Mouse (Mus musculus) liver, adult 2 months (tissue): Measurements from ENCODE around the gene Capn8. TPM values are rescaled to one million over a fixed set of nuclear protein-coding genes. Genes with fewer than 3 reads are reported as not detected.
A peak's percentile ranks its signal among the peaks of the same experiment; 100 is the strongest.

ENCODE experiments used
- DNase-seq: peaks from one replicate; pipeline ENCODE4 v3.0.0-alpha.2; 2011; ENCODE audit warnings: low read depth, low spot score; ENCODE audit errors: extremely low read depth
- H3K27ac ChIP-seq: fragments of 200-500 bp; replicated peaks from 2 replicates; pipeline ENCODE4 v1.5.1; 2012; ENCODE audit warnings: low read depth, mild to moderate bottlenecking, control low read depth, inconsistent platforms, low read length; ENCODE audit not compliant: insufficient read depth
- H3K27me3 ChIP-seq: fragments of 200-500 bp; 2 replicates; pipeline ENCODE4 v1.6.1; 2012; ENCODE audit warnings: mild to moderate bottlenecking, moderate library complexity, low read length, inconsistent platforms; ENCODE audit not compliant: control insufficient read depth, insufficient read depth
- H3K36me3 ChIP-seq: fragments of 200-500 bp; 2 replicates; pipeline ENCODE4 v1.6.1; 2012; ENCODE audit warnings: low read length, inconsistent platforms; ENCODE audit not compliant: control insufficient read depth, insufficient read depth
- H3K4me1 ChIP-seq: fragments of 200-500 bp; 2 replicates; pipeline ENCODE4 v1.6.1; 2011; ENCODE audit warnings: low read length; ENCODE audit not compliant: control insufficient read depth, insufficient read depth
- H3K4me3 ChIP-seq: fragments of 200-500 bp; 2 replicates; pipeline ENCODE4 v1.5.1; 2011; ENCODE audit warnings: low read depth, mild to moderate bottlenecking, control low read depth, low read length, moderate library complexity; ENCODE audit not compliant: insufficient read depth
- H3K79me2 ChIP-seq: fragments of 200-500 bp; 2 replicates; pipeline ENCODE4 v1.6.1; 2012; ENCODE audit warnings: inconsistent platforms, mild to moderate bottlenecking, low read length, moderate library complexity; ENCODE audit not compliant: control insufficient read depth, insufficient read depth
- H3K9ac ChIP-seq: fragments of 200-500 bp; 2 replicates; pipeline ENCODE4 v1.6.1; 2012; ENCODE audit warnings: low read depth, mild to moderate bottlenecking, control low read depth, inconsistent platforms, low read length
- CTCF ChIP-seq: fragments of 200-500 bp; IDR thresholded peaks from 2 replicates; pipeline ENCODE4 v1.5.1; 2011; ENCODE audit warnings: low read depth, low read length, control low read depth
- POLR2A ChIP-seq: fragments of 200-500 bp; IDR thresholded peaks from 2 replicates; pipeline ENCODE4 v1.6.1; 2011; ENCODE audit warnings: low read length, control low read depth; ENCODE audit not compliant: insufficient read depth; ENCODE audit errors: extremely low read depth
- WGBS: fragments of 180-500 bp; shearing (Covaris S2); methylation state at CpG from one replicate; pipeline ENCODE4 v1.1.7; 2018; 5-methylcytosine and 5-hydroxymethylcytosine counted together
- polyA plus RNA-seq: library from polyadenylated mRNA; depleted of rRNA; stranded (reverse); fragments of >200 nt; gene quantifications from 2 replicates; pipeline ENCODE4 v1.2.3, GENCODE M21; 2012
- total RNA-seq: library from RNA; depleted of rRNA; stranded (reverse); fragments of >200 nt; gene quantifications from 2 replicates; pipeline ENCODE4 v1.2.3, GENCODE M21; 2014

Capn8 gene
- total and polyA plus RNA-seq, 2 experiments = 0.04 to 0.09 TPM

GRCm38 (mm10) chr1:182605330-182606150, 40.7 kb downstream of the Capn8 start:
- TF ChIP-seq CTCF = no peak
- WGBS = 86% methylated on average over 17 of the region's 17 CpGs
- H3K4me1 ChIP-seq = peaks cover 4% of the 10 kb centered on the region
- H3K36me3 ChIP-seq = no peaks in the 10 kb centered on the region
- no peak for DNase-seq
- no peaks in the 10 kb centered on the region for H3K79me2 ChIP-seq
- no peak overlapping the region for H3K4me3 ChIP-seq
- no peak overlapping the region for H3K27ac ChIP-seq
- no peaks in the 10 kb centered on the region for H3K27me3 ChIP-seq
- H3K9ac ChIP-seq = no peak overlapping the region

GRCm38 (mm10) chr1:182609701-182610335, 45.0 kb downstream of the Capn8 start:
- Histone ChIP-seq H3K9ac (no peak overlapping the region), H3K79me2 (no peaks in the 10 kb centered on the region), H3K36me3 (no peaks in the 10 kb centered on the region), H3K4me3 (no peak overlapping the region), H3K27ac (peak overlapping the region; percentile 78), H3K4me1 (peaks cover 4% of the 10 kb centered on the region), H3K27me3 (no peaks in the 10 kb centered on the region)
- WGBS = 23% methylated on average over 4 of the region's 4 CpGs
- TF ChIP-seq POLR2A = no peak
- TF ChIP-seq CTCF = no peak
- peak; percentile 94 for DNase-seq

GRCm38 (mm10) chr1:182615465-182615864, 50.7 kb downstream of the Capn8 start:
- no peaks in the 10 kb centered on the region for H3K36me3 ChIP-seq
- no peak overlapping the region for H3K9ac ChIP-seq
- H3K79me2 ChIP-seq = no peaks in the 10 kb centered on the region
- peak; percentile 55; the same call in 1 of the 2 replicates for TF ChIP-seq CTCF
- TF ChIP-seq POLR2A = no peak
- H3K4me3 ChIP-seq = no peak overlapping the region
- no peak overlapping the region for H3K27ac ChIP-seq
- WGBS = 78% methylated on average over 1 of the region's 1 CpGs
- DNase-seq = peak; percentile 54
- H3K27me3 ChIP-seq = no peaks in the 10 kb centered on the region
- H3K4me1 ChIP-seq = no peaks in the 10 kb centered on the region

- 85% methylated on average over 16 of the region's 16 CpGs for WGBS
- no peak for DNase-seq
- Histone ChIP-seq H3K79me2 (no peaks in the 10 kb centered on the region), H3K27ac (no peak overlapping the region), H3K9ac (no peak overlapping the region), H3K4me1 (no peaks in the 10 kb centered on the region), H3K27me3 (no peaks in the 10 kb centered on the region), H3K4me3 (no peak overlapping the region), H3K36me3 (no peaks in the 10 kb centered on the region)
- no peak for TF ChIP-seq POLR2A
Observed at GRCm38 (mm10) chr1:182618200-182618947, 53.6 kb downstream of the Capn8 start.

GRCm38 (mm10) chr1:182620470-182620869, 55.7 kb downstream of the Capn8 start:
- WGBS = 56% methylated on average over 4 of the region's 4 CpGs
- Histone ChIP-seq H3K9ac (no peak overlapping the region), H3K36me3 (no peaks in the 10 kb centered on the region), H3K4me1 (no peaks in the 10 kb centered on the region), H3K27me3 (no peaks in the 10 kb centered on the region), H3K79me2 (no peaks in the 10 kb centered on the region), H3K4me3 (no peak overlapping the region), H3K27ac (no peak overlapping the region)
- TF ChIP-seq POLR2A (no peak), CTCF (no peak)
- DNase-seq = peak; percentile 13
